Mouse (Mus musculus) forebrain, embryonic 14.5 days (tissue): ENCODE results near the gene Hnrnpa3. TPM values are rescaled to one million over a fixed set of nuclear protein-coding genes. Genes with fewer than 3 reads are reported as not detected.

Experiments used
- ATAC-seq: fragments of 200-750 bp; cut with Nextera tagmentation; 2 replicates; pipeline ENCODE4 v1.8.0; 2017; ENCODE audit warnings: mild to moderate bottlenecking, moderate library complexity
- DNase-seq: peaks from one replicate; pipeline ENCODE4 v3.0.0-alpha.2; 2015; ENCODE audit warnings: low spot score
- H3K27ac ChIP-seq: fragments of 300-500 bp; sonication (generic); 2 replicates; pipeline ENCODE4 v1.5.1; 2014; ENCODE audit warnings: low read depth, mild to moderate bottlenecking, control low read depth, low read length, moderate library complexity
- H3K27me3 ChIP-seq: fragments of 300-500 bp; sonication (generic); replicated peaks from 2 replicates; pipeline ENCODE4 v1.6.1; 2014; ENCODE audit warnings: low read length, control low read depth, mixed read lengths; ENCODE audit not compliant: control insufficient read depth, insufficient read depth
- H3K36me3 ChIP-seq: fragments of 300-500 bp; sonication (generic); 2 replicates; pipeline ENCODE4 v1.6.1; 2014; ENCODE audit warnings: low read length, control low read depth; ENCODE audit not compliant: control insufficient read depth, insufficient read depth
- H3K4me1 ChIP-seq: fragments of 300-500 bp; sonication (generic); 2 replicates; pipeline ENCODE4 v1.6.1; 2014; ENCODE audit warnings: antibody characterized with exemption, low read length, control low read depth; ENCODE audit not compliant: control insufficient read depth, insufficient read depth
- H3K4me2 ChIP-seq: fragments of 300-500 bp; sonication (generic); 2 replicates; pipeline ENCODE4 v1.6.1; 2014; ENCODE audit warnings: mild to moderate bottlenecking, control low read depth, low read length
- H3K4me3 ChIP-seq: fragments of 300-500 bp; sonication (generic); 2 replicates; pipeline ENCODE4 v1.5.1; 2014; ENCODE audit warnings: low read depth, low read length, control low read depth
- H3K9ac ChIP-seq: fragments of 300-500 bp; sonication (generic); 2 replicates; pipeline ENCODE4 v1.6.1; 2014; ENCODE audit warnings: mild to moderate bottlenecking, low read length, control low read depth, moderate library complexity
- H3K9me3 ChIP-seq: fragments of 300-500 bp; sonication (generic); replicated peaks from 2 replicates; pipeline ENCODE4 v1.6.1; 2016; ENCODE audit warnings: low read length, control low read depth, mixed read lengths; ENCODE audit not compliant: control insufficient read depth
- WGBS: fragments of 180-500 bp; shearing (Covaris S2); extraction: QIAGEN DNeasy Blood & Tissue Kit; methylation state at CpG from one replicate; pipeline ENCODE4 v1.1.7; 2014; 5-methylcytosine and 5-hydroxymethylcytosine counted together
- polyA plus RNA-seq: library from polyadenylated mRNA; unstranded; fragments of >200 nt; fragmentation: Nextera tagmentation; extraction: Ambion mirVana; gene quantifications from 2 replicates; pipeline ENCODE4 v1.2.1, GENCODE M21; 2014

The Hnrnpa3 gene
- polyA plus RNA-seq, 1 experiment from 2014 or later, result 209 TPM

DNA sequence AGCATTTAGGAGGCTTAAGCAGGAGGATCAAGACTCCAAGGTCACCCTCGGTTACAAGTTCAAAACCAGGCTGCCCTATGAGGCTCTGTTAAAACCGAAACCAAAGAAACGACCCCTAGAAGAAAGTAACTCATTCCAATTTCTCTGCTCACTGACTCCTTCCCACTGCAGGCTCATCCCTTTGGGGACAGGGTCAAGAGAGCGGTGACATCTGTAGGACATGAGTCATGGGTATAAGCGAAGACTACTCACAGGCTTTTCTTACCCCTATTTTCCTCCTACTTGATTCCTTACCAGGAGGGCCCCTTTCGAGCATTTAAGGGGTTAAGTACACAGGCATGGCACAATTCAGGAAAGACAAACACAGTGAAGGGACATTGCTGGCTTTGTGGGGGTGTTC is 15.1 kb upstream of the Hnrnpa3 start:
- Histone ChIP-seq H3K4me2 (no peak overlapping the region), H3K36me3 (no peaks in the 10 kb centered on the region), H3K27me3 (no peaks in the 10 kb centered on the region), H3K4me3 (no peak overlapping the region), H3K9ac (no peak overlapping the region), H3K4me1 (no peaks in the 10 kb centered on the region), H3K27ac (no peak overlapping the region), H3K9me3 (no peaks in the 10 kb centered on the region)
- no peak for ATAC-seq
- WGBS, result 91% methylated on average over 6 of the region's 6 CpGs
- no peak for DNase-seq

DNA sequence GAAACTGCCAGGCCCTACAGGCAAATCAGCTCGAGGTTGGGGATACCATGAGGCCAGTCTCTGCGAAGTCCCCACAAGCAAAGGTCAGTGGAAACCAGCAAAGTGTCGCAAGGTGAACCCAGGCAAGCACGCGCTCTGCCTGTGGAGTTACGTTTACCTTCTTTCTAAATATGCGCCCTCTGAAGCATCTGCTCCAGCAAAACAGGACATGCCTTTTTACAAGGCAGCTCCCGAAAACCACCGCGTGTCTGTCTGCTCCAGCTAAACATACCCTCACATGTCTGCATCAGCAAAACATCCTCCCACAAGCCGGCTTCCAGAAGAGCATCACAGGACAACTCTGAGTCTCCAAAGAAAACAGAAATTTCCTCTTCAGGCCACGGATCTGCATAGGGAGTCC is 13.8 kb upstream of the Hnrnpa3 start:
- no peaks in the 10 kb centered on the region for H3K4me1 ChIP-seq
- no peak overlapping the region for H3K4me3 ChIP-seq
- no peak overlapping the region for H3K27ac ChIP-seq
- H3K9ac ChIP-seq, result no peak overlapping the region
- no peak for DNase-seq
- ATAC-seq, result no peak
- H3K36me3 ChIP-seq, result no peaks in the 10 kb centered on the region
- H3K27me3 ChIP-seq, result no peaks in the 10 kb centered on the region
- H3K4me2 ChIP-seq, result no peak overlapping the region
- 95% methylated on average over 12 of the region's 12 CpGs for WGBS
- no peaks in the 10 kb centered on the region for H3K9me3 ChIP-seq

DNA sequence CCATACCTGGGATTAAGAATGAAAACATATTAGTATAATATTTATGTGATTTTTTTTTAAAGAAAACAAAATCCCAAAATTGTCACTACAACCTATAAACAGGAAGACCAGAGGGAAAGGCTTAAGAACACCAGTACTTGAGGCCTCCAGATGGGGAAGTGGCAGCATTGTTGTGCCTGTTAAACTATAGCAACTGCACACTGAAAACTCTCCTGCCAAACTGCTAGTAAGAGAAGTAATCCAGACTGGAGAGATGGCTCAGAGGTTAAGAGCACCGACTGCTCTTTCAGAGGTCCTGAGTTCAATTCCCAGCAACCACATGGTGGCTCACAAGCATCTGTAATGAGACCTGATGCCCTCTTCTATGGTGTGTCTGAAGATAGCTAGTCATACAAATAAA is 8.6 kb upstream of the Hnrnpa3 start:
- Histone ChIP-seq H3K9me3 (no peaks in the 10 kb centered on the region), H3K36me3 (no peaks in the 10 kb centered on the region), H3K27me3 (no peaks in the 10 kb centered on the region), H3K9ac (no peak overlapping the region), H3K27ac (no peak overlapping the region), H3K4me1 (no peaks in the 10 kb centered on the region), H3K4me3 (no peak overlapping the region), H3K4me2 (no peak overlapping the region)
- ATAC-seq (no peak), DNase-seq (no peak)
- WGBS, result 68% methylated on average over 1 of the region's 1 CpGs

DNA sequence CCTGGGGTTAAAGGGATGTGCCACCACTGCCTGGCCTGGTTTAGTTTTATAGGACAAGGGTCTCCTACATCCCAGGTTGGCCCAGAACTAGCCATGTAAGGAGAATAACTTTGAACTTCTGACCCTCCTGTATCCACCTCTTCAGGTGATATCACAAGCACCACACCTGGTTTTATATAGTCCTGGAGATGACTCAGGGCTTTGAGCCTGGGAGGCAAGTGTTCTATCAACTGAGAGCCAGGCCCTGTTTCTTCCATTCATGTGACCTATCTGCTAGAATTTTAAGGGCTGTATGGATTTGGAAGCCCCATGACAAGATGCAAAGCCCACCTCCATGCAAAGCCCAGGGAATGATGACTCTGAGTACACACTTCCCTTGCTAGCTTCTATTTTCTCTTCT is 5.9 kb upstream of the Hnrnpa3 start:
- no peaks in the 10 kb centered on the region for H3K9me3 ChIP-seq
- no peaks in the 10 kb centered on the region for H3K36me3 ChIP-seq
- no peak overlapping the region for H3K27ac ChIP-seq
- no peak overlapping the region for H3K4me2 ChIP-seq
- H3K9ac ChIP-seq, result no peak overlapping the region
- DNase-seq (no peak), ATAC-seq (no peak)
- H3K4me3 ChIP-seq, result no peak overlapping the region
- H3K27me3 ChIP-seq, result no peaks in the 10 kb centered on the region
- peaks cover 8% of the 10 kb centered on the region for H3K4me1 ChIP-seq

DNA sequence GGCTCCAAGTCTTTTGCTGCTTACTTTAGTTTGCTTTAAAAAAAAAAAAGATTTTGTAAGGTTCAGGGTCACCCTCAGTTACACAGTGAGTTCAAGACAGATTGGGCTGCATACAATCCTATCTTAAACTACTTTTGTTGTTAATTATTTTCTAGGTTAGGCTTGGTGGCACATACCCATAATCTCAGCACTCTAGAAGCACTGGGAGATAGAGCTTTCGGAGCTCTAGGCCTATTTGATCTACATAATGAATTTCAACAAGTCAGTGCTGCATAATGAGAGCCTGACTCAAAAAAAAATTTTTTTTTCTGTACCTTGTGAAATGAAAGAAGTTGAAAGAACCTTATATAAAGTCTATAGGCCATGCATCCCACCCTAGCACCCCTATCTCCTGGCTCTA is 4.4 kb upstream of the Hnrnpa3 start:
- no peaks in the 10 kb centered on the region for H3K27me3 ChIP-seq
- H3K4me1 ChIP-seq, result peaks cover 8% of the 10 kb centered on the region
- 94% methylated on average over 1 of the region's 1 CpGs for WGBS
- no peaks in the 10 kb centered on the region for H3K36me3 ChIP-seq
- H3K9ac ChIP-seq, result no peak overlapping the region
- ATAC-seq (no peak), DNase-seq (no peak)
- no peak overlapping the region for H3K27ac ChIP-seq
- H3K4me3 ChIP-seq, result no peak overlapping the region
- H3K9me3 ChIP-seq, result no peaks in the 10 kb centered on the region
- H3K4me2 ChIP-seq, result no peak overlapping the region

DNA sequence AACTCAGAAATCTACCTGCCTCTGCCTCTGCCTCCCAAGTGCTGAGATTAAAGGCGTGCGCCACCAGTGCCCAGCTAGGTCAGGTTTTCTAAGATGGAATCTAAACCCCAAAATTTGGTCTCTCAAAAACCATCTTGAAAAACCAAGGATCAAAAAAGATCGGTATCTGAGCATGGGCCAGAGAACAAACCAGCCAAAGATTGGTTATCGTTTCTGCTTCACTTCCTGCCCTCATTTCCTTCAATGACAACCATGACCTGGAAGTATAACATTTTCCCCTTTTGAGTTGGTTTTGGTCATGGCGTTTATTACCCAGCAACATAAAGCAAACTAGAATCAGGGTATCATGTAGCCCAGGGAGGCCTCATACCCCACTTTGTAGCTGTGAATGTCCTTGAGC is 2.1 kb upstream of the Hnrnpa3 start:
- no peak overlapping the region for H3K4me3 ChIP-seq
- no peaks in the 10 kb centered on the region for H3K36me3 ChIP-seq
- WGBS, result 96% methylated on average over 5 of the region's 5 CpGs
- no peak overlapping the region for H3K4me2 ChIP-seq
- DNase-seq (no peak), ATAC-seq (no peak)
- no peaks in the 10 kb centered on the region for H3K9me3 ChIP-seq
- peaks cover 14% of the 10 kb centered on the region for H3K4me1 ChIP-seq
- no peaks in the 10 kb centered on the region for H3K27me3 ChIP-seq
- peak overlapping the region; percentile 97; the same call in 1 of the 2 replicates for H3K27ac ChIP-seq
- H3K9ac ChIP-seq, result no peak overlapping the region

DNA sequence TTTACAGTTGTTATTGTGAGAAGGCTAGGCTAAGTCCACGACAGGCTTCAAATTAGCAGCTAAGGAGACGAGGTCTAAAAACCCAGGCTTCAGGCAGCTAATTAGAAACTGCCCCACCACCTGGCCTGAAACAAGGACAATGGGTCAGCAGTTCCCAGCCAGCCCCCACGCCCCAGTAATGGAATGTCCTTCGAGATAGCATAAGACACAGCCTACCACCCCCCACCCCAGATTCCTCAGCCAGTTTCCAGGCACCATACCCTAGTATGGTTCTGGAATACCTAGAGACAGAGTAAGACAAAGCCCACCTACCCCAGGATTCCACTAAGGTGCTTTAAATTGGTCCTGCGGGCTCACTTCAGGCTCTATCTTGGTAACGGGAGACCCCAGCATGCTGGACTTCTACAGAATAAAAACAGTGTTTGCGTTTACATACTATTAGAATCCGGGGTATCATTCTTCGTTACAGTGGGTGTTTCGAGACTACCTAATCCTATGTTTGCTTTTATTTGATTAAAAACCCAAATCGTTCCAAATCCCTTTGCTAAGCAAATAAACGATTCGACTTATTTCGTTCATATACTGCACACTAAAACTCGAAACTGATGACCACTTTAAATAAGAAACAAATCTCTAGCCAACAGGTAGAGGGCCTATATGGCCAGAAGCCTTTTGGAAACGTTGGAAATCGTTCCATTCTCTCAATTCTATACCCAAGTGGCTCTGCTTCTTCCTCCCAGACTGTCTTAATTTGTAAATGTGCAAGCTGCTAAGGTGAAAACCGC is 962 bp upstream of the Hnrnpa3 start:
- peaks cover 14% of the 10 kb centered on the region for H3K4me1 ChIP-seq
- 1% methylated on average over 18 of the region's 18 CpGs for WGBS
- H3K27me3 ChIP-seq, result no peaks in the 10 kb centered on the region
- peak overlapping the region; percentile 75 for H3K4me2 ChIP-seq
- peak; percentile 39 for DNase-seq
- no peak for ATAC-seq
- peak overlapping the region; percentile 85 for H3K9ac ChIP-seq
- H3K27ac ChIP-seq, result peak overlapping the region; percentile 97
- peaks cover 9% of the 10 kb centered on the region for H3K36me3 ChIP-seq
- no peaks in the 10 kb centered on the region for H3K9me3 ChIP-seq
- H3K4me3 ChIP-seq, result peak overlapping the region; percentile 93

DNA sequence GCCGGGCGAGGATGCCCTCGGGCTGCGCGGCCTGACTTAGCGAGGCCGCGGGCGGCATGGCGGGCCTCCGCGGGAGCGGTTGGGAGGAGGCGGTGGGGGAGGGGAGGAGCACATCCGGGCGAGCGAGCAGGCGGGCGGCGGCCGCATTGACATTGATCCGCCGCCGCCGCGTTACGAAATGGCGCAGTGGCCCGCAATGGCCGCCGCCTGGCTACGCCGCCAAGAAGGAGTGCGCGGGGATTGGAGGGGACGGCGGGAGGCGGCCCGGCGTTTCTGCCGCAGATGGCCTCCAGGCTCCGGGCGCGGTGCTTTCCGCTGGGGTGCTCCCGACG is 534 bp downstream of the Hnrnpa3 start:
- no peaks in the 10 kb centered on the region for H3K9me3 ChIP-seq
- H3K27me3 ChIP-seq, result no peaks in the 10 kb centered on the region
- H3K36me3 ChIP-seq, result peaks cover 23% of the 10 kb centered on the region
- H3K4me3 ChIP-seq, result peak overlapping the region; percentile 93
- peak overlapping the region; percentile 99 for H3K27ac ChIP-seq
- peak; percentile 76 for ATAC-seq
- WGBS, result 0% methylated on average over 40 of the region's 47 CpGs
- peaks cover 14% of the 10 kb centered on the region for H3K4me1 ChIP-seq
- H3K9ac ChIP-seq, result peak overlapping the region; percentile 97
- peak; percentile 92 for DNase-seq
- H3K4me2 ChIP-seq, result peak overlapping the region; percentile 88

DNA sequence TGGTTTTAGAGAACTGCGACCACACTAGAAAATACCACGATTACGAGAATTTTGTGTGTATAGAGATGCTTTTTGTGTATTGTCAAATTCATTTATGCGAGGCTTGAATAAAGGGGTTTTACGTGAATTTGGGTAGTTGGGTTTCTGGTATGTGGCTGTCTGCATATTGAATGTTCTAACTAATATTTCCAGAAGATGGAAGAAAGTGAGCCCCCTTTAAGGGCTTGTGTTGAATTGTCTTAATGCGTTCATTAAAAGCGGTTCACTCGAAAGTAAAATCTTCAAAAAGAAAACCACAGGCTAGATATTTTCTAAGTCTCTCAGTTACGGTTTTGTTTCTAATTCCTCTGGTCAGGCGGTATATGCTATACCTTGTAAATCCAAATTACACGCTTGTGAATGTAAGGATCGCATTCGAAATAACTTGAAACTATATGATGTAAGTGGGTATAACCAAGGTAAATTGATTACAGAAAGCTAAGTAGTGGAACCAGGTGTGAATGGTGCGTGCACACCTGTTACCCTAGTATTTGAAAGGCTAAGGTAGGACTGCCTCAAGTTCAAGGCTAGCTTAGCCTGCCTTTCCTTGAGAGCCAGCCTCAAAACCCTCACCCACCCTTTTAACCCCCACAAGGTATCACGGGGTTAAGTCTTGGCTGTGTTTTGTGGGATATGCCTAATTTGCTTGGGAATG is 1.3 kb downstream of the Hnrnpa3 start:
- H3K9me3 ChIP-seq, result no peaks in the 10 kb centered on the region
- whole genome bisulfite sequencing, result 4% methylated on average over 15 of the region's 15 CpGs
- H3K27ac ChIP-seq, result peak overlapping the region; percentile 99; the same call in 1 of the 2 replicates
- no peak for DNase-seq
- H3K9ac ChIP-seq, result peak overlapping the region; percentile 97
- peaks cover 14% of the 10 kb centered on the region for H3K4me1 ChIP-seq
- no peaks in the 10 kb centered on the region for H3K27me3 ChIP-seq
- no peak for ATAC-seq
- H3K4me2 ChIP-seq, result peak overlapping the region; percentile 88
- peaks cover 30% of the 10 kb centered on the region for H3K36me3 ChIP-seq
- peak overlapping the region; percentile 93 for H3K4me3 ChIP-seq
